Mouse (Mus musculus): Measurements from ENCODE around the gene Htatip2. TPM values are rescaled to one million over a fixed set of nuclear protein-coding genes. Genes with fewer than 3 reads are reported as not detected.

Gene Htatip2
- polyA plus RNA-seq, 1 experiment, result 9.6 TPM

GRCm38 (mm10) chr7:49783017-49783416 is 24.1 kb downstream of the Htatip2 start:
- Histone ChIP-seq H3K36me3 (replicated peaks; ENCODE audit: low read length) (peaks cover 78% of the 10 kb centered on the region), H3K4me3 (replicated peaks) (no peak overlapping the region), H3K27me3 (replicated peaks) (no peaks in the 10 kb centered on the region), H3K4me1 (peaks cover 43% of the 10 kb centered on the region), H3K9me3 (no peaks in the 10 kb centered on the region)
- TF ChIP-seq FLI1 (IDR thresholded peaks at IDR 0.05; ENCODE audit: low read length), result no peak
- TF ChIP-seq GATA1 (IDR thresholded peaks at IDR 0.05; ENCODE audit: borderline replicate concordance, low read length), result no peak

- TF ChIP-seq GATA1 (IDR thresholded peaks at IDR 0.05; ENCODE audit: borderline replicate concordance, low read length), result no peak
- no peak for TF ChIP-seq FLI1 (IDR thresholded peaks at IDR 0.05; ENCODE audit: low read length)
- Histone ChIP-seq H3K9me3 (no peaks in the 10 kb centered on the region), H3K4me1 (peaks cover 26% of the 10 kb centered on the region), H3K4me3 (replicated peaks) (peak overlapping the region; percentile 15), H3K27me3 (replicated peaks) (no peaks in the 10 kb centered on the region), H3K36me3 (replicated peaks; ENCODE audit: low read length) (peaks cover 95% of the 10 kb centered on the region)
Observed at GRCm38 (mm10) chr7:49785141-49785540, 26.2 kb downstream of the Htatip2 start.

- peaks cover 20% of the 10 kb centered on the region for H3K4me1 ChIP-seq
- no peak for TF ChIP-seq FLI1 (IDR thresholded peaks at IDR 0.05; ENCODE audit: low read length)
- TF ChIP-seq GATA1 (IDR thresholded peaks at IDR 0.05; ENCODE audit: borderline replicate concordance, low read length), result no peak
- H3K9me3 ChIP-seq, result no peaks in the 10 kb centered on the region
- H3K4me3 ChIP-seq (replicated peaks), result no peak overlapping the region
- no peaks in the 10 kb centered on the region for H3K27me3 ChIP-seq (replicated peaks)
- peaks cover 96% of the 10 kb centered on the region for H3K36me3 ChIP-seq (replicated peaks; ENCODE audit: low read length)
Observed at GRCm38 (mm10) chr7:49786618-49787382, 27.9 kb downstream of the Htatip2 start.

GRCm38 (mm10) chr7:49787383-49787645 is 28.4 kb downstream of the Htatip2 start:
- Histone ChIP-seq H3K4me1 (peaks cover 18% of the 10 kb centered on the region), H3K9me3 (no peaks in the 10 kb centered on the region), H3K36me3 (replicated peaks; ENCODE audit: low read length) (peaks cover 95% of the 10 kb centered on the region), H3K27me3 (replicated peaks) (no peaks in the 10 kb centered on the region), H3K4me3 (replicated peaks) (no peak overlapping the region)
- TF ChIP-seq FLI1 (IDR thresholded peaks at IDR 0.05; ENCODE audit: low read length), result no peak
- no peak for TF ChIP-seq GATA1 (IDR thresholded peaks at IDR 0.05; ENCODE audit: borderline replicate concordance, low read length)

- Histone ChIP-seq H3K4me3 (replicated peaks) (no peak overlapping the region), H3K4me1 (peaks cover 12% of the 10 kb centered on the region), H3K36me3 (replicated peaks; ENCODE audit: low read length) (peaks cover 93% of the 10 kb centered on the region), H3K9me3 (no peaks in the 10 kb centered on the region), H3K27me3 (replicated peaks) (no peaks in the 10 kb centered on the region)
- TF ChIP-seq FLI1 (IDR thresholded peaks at IDR 0.05; ENCODE audit: low read length) (no peak), GATA1 (IDR thresholded peaks at IDR 0.05; ENCODE audit: borderline replicate concordance, low read length) (no peak)
Observed at GRCm38 (mm10) chr7:49794304-49794703, 35.4 kb downstream of the Htatip2 start.

GRCm38 (mm10) chr7:49797171-49797570 is 38.3 kb downstream of the Htatip2 start:
- Histone ChIP-seq H3K4me3 (replicated peaks) (no peak overlapping the region), H3K4me1 (peaks cover 26% of the 10 kb centered on the region), H3K9me3 (no peaks in the 10 kb centered on the region), H3K36me3 (replicated peaks; ENCODE audit: low read length) (peaks cover 90% of the 10 kb centered on the region), H3K27me3 (replicated peaks) (no peaks in the 10 kb centered on the region)
- no peak for TF ChIP-seq GATA1 (IDR thresholded peaks at IDR 0.05; ENCODE audit: borderline replicate concordance, low read length)
- TF ChIP-seq FLI1 (IDR thresholded peaks at IDR 0.05; ENCODE audit: low read length), result no peak

- Histone ChIP-seq H3K4me1 (peaks cover 78% of the 10 kb centered on the region), H3K4me3 (replicated peaks) (peak overlapping the region; percentile 13), H3K9me3 (no peaks in the 10 kb centered on the region), H3K27me3 (replicated peaks) (no peaks in the 10 kb centered on the region), H3K36me3 (replicated peaks; ENCODE audit: low read length) (peaks cover 66% of the 10 kb centered on the region)
- no peak for TF ChIP-seq GATA1 (IDR thresholded peaks at IDR 0.05; ENCODE audit: borderline replicate concordance, low read length)
- no peak for TF ChIP-seq FLI1 (IDR thresholded peaks at IDR 0.05; ENCODE audit: low read length)
Observed at GRCm38 (mm10) chr7:49803511-49803910, 44.6 kb downstream of the Htatip2 start.

GRCm38 (mm10) chr7:49804638-49805165 is 45.8 kb downstream of the Htatip2 start:
- TF ChIP-seq GATA1 (IDR thresholded peaks at IDR 0.05; ENCODE audit: borderline replicate concordance, low read length), result no peak
- no peak for TF ChIP-seq FLI1 (IDR thresholded peaks at IDR 0.05; ENCODE audit: low read length)
- H3K4me1 ChIP-seq, result peaks cover 84% of the 10 kb centered on the region
- peaks cover 67% of the 10 kb centered on the region for H3K36me3 ChIP-seq (replicated peaks; ENCODE audit: low read length)
- H3K27me3 ChIP-seq (replicated peaks), result no peaks in the 10 kb centered on the region
- H3K9me3 ChIP-seq, result no peaks in the 10 kb centered on the region
- H3K4me3 ChIP-seq (replicated peaks), result peak overlapping the region; percentile 35

- TF ChIP-seq GATA1 (IDR thresholded peaks at IDR 0.05; ENCODE audit: borderline replicate concordance, low read length), result no peak
- TF ChIP-seq FLI1 (IDR thresholded peaks at IDR 0.05; ENCODE audit: low read length), result no peak
- Histone ChIP-seq H3K36me3 (replicated peaks; ENCODE audit: low read length) (peaks cover 62% of the 10 kb centered on the region), H3K4me1 (peaks cover 84% of the 10 kb centered on the region), H3K4me3 (replicated peaks) (no peak overlapping the region), H3K27me3 (replicated peaks) (no peaks in the 10 kb centered on the region), H3K9me3 (no peaks in the 10 kb centered on the region)
Observed at GRCm38 (mm10) chr7:49805618-49806017, 46.7 kb downstream of the Htatip2 start.

GRCm38 (mm10) chr7:49807093-49807682 is 48.3 kb downstream of the Htatip2 start:
- no peaks in the 10 kb centered on the region for H3K9me3 ChIP-seq
- peaks cover 80% of the 10 kb centered on the region for H3K4me1 ChIP-seq
- H3K4me3 ChIP-seq (replicated peaks), result no peak overlapping the region
- H3K27me3 ChIP-seq (replicated peaks), result no peaks in the 10 kb centered on the region
- TF ChIP-seq FLI1 (IDR thresholded peaks at IDR 0.05; ENCODE audit: low read length) (no peak), GATA1 (IDR thresholded peaks at IDR 0.05; ENCODE audit: borderline replicate concordance, low read length) (no peak)
- H3K36me3 ChIP-seq (replicated peaks; ENCODE audit: low read length), result peaks cover 62% of the 10 kb centered on the region

All from megakaryocyte, embryonic 14.5 days (primary cell).